Mouse (Mus musculus) liver, postnatal 0 days (tissue): Measurements from ENCODE around the gene Gm28372.

ENCODE experiments used
- CTCF ChIP-seq: sonication (generic); IDR thresholded peaks from 2 replicates; pipeline ENCODE4 v1.5.1; 2016; ENCODE audit warnings: antibody characterized with exemption, low read depth
- EP300 ChIP-seq: IDR thresholded peaks from 2 replicates; pipeline ENCODE4 v1.6.1; 2016; ENCODE audit warnings: antibody characterized with exemption, low read depth, mild to moderate bottlenecking

GRCm38 (mm10) chr2:130390993-130391625, 13.9 kb upstream of the Gm28372 start:
- TF ChIP-seq CTCF (no peak), EP300 (no peak)
